Mouse (Mus musculus): ENCODE measurements around the gene Crk. TPM values are rescaled to one million over a fixed set of nuclear protein-coding genes. Genes with fewer than 3 reads are reported as not detected.

Gene Crk
- polyA plus RNA-seq, 1 experiment from 2014 or later: 134 TPM

DNA sequence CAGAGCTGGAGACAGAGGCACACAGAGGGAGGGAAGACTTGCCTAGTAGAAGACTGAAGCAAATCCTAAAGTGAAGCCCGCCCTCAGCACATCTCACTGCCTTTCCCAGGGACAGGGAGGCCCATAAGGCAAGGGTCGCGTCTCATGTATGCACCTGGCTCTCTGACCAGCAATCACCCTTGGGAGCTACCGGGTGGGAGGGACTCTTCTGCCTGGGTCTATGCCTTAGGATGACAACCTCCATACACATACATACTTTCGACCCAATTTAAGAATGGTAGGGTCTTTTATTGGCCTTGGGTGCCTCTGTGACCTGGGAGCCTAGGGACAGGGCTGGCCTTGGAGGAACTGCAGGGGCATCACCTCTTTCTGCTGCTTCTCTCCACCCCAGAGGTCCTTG, 5.6 kb upstream of the Crk start:
- Histone ChIP-seq H3K9me3 (ENCODE audit: control insufficient read depth, low read length) (no peaks in the 10 kb centered on the region), H3K4me2 (ENCODE audit: low read depth) (no peak overlapping the region), H3K9ac (ENCODE audit: low read length) (no peak overlapping the region), H3K27me3 (ENCODE audit: control insufficient read depth, insufficient read depth, low read length) (no peaks in the 10 kb centered on the region), H3K4me1 (ENCODE audit: control insufficient read depth, insufficient read depth, low read length) (no peaks in the 10 kb centered on the region), H3K27ac (ENCODE audit: low read depth, low read length) (no peak overlapping the region), H3K4me3 (ENCODE audit: low read depth, low read length) (no peak overlapping the region), H3K36me3 (ENCODE audit: control insufficient read depth, insufficient read depth, low read length) (0 out of 2 replicates have a peak, but pooled peaks cover 2% of the 10 kb centered on the region)
- ATAC-seq (ENCODE audit: insufficient read depth, low FRiP score, low TSS enrichment): no peak
- no peak for DNase-seq (ENCODE audit: low spot score)
- WGBS: 91% methylated on average over 5 of the region's 5 CpGs

GRCm38 (mm10) chr11:75674875-75675274, 4.2 kb upstream of the Crk start:
- no peak overlapping the region for H3K27ac ChIP-seq (ENCODE audit: low read depth, low read length)
- H3K4me1 ChIP-seq (ENCODE audit: control insufficient read depth, insufficient read depth, low read length): no peaks in the 10 kb centered on the region
- WGBS: 82% methylated on average over 3 of the region's 3 CpGs
- DNase-seq (ENCODE audit: low spot score) (no peak), ATAC-seq (ENCODE audit: insufficient read depth, low FRiP score, low TSS enrichment) (no peak)
- H3K9me3 ChIP-seq (ENCODE audit: control insufficient read depth, low read length): no peaks in the 10 kb centered on the region
- H3K9ac ChIP-seq (ENCODE audit: low read length): no peak overlapping the region
- H3K4me3 ChIP-seq (ENCODE audit: low read depth, low read length): no peak overlapping the region
- H3K36me3 ChIP-seq (ENCODE audit: control insufficient read depth, insufficient read depth, low read length): 0 out of 2 replicates have a peak, but pooled peaks cover 2% of the 10 kb centered on the region
- no peaks in the 10 kb centered on the region for H3K27me3 ChIP-seq (ENCODE audit: control insufficient read depth, insufficient read depth, low read length)
- no peak overlapping the region for H3K4me2 ChIP-seq (ENCODE audit: low read depth)

DNA sequence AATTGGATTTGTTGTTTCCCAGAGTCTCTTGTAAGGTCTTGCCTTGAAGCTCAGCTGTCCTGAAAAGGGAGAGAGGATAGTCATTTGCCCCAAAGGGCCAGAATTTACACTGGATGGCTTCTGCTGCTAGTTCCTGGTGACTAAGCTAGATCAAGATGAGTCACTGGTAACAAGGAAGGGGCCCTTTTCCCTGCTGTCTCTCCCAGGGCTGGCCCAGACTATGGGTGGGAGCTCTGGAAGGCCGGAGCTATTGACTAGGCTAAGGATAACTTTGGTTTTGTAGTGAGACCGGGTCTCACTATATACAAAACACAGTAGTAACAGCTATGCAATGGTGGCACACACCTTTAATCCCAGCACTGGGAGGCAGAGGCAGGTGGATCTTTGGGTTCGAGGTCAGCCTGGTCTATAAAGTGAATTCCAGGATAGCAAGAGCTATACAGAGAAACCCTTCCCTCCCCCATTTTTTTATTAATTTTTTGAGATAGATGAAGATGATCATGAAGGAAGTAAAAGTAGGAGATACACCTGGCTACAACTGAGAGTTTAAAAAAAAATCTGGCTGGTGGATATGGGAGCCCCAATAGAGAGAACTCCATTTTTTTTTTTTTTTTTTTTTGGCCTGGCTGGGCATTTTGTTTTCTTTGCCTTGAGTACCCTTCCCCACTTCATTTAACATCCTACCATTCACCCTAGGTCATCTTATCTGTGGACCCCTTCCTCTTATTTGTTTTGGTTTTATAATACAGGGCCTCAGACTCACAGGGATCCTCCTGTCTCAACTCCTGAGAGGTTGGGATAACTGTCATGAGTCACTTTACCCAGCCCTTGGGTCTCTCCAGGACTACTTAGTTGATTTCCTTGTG, 945 bp upstream of the Crk start:
- H3K4me2 ChIP-seq (ENCODE audit: low read depth): peak overlapping the region; percentile 74
- H3K4me3 ChIP-seq (ENCODE audit: low read depth, low read length): peak overlapping the region; percentile 93
- 96% methylated on average over 3 of the region's 3 CpGs for WGBS
- no peaks in the 10 kb centered on the region for H3K9me3 ChIP-seq (ENCODE audit: control insufficient read depth, low read length)
- H3K9ac ChIP-seq (ENCODE audit: low read length): peak overlapping the region; percentile 41
- no peaks in the 10 kb centered on the region for H3K36me3 ChIP-seq (ENCODE audit: control insufficient read depth, insufficient read depth, low read length)
- H3K4me1 ChIP-seq (ENCODE audit: control insufficient read depth, insufficient read depth, low read length): peaks cover 6% of the 10 kb centered on the region; the same call in 1 of the 2 replicates
- DNase-seq (ENCODE audit: low spot score) (no peak), ATAC-seq (ENCODE audit: insufficient read depth, low FRiP score, low TSS enrichment) (no peak; the same call in 1 of the 2 replicates)
- no peak overlapping the region for H3K27ac ChIP-seq (ENCODE audit: low read depth, low read length)
- H3K27me3 ChIP-seq (ENCODE audit: control insufficient read depth, insufficient read depth, low read length): no peaks in the 10 kb centered on the region

DNA sequence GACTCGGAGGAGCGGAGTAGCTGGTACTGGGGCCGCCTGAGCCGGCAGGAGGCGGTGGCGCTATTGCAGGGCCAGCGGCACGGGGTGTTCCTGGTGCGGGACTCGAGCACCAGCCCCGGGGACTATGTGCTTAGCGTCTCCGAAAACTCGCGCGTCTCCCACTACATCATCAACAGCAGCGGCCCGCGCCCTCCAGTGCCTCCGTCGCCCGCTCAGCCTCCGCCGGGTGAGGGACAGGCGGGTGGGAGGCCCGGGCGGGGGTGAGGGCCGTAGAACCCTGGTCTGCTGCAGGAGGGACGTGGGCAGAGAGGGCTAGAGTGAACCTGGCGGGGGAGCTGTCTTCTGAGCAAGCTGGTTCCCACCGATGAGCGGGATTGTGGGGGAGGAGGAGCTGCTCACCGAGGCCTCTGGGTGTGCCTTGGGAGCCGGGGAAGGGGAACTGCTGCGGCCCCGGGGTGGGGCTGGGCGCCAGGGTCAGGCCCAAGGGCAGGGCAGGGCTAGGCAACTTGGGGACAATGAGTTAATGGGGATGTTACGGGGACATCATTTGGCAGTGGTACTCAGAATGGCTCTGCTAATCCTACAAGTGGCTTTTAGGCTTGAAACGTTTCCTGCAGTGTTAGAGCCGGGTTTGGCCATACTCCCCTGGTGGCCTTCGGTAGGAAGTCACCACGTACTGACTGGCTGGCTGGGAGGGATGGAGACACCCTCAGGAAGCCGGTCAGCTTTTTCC, 546 bp downstream of the Crk start:
- ATAC-seq (ENCODE audit: insufficient read depth, low FRiP score, low TSS enrichment): peak; percentile 81
- Histone ChIP-seq H3K4me3 (ENCODE audit: low read depth, low read length) (peak overlapping the region; percentile 93), H3K9ac (ENCODE audit: low read length) (peak overlapping the region; percentile 95), H3K27me3 (ENCODE audit: control insufficient read depth, insufficient read depth, low read length) (no peaks in the 10 kb centered on the region), H3K4me2 (ENCODE audit: low read depth) (peak overlapping the region; percentile 74), H3K27ac (ENCODE audit: low read depth, low read length) (peak overlapping the region; percentile 80), H3K36me3 (ENCODE audit: control insufficient read depth, insufficient read depth, low read length) (peaks cover 2% of the 10 kb centered on the region), H3K9me3 (ENCODE audit: control insufficient read depth, low read length) (no peaks in the 10 kb centered on the region), H3K4me1 (ENCODE audit: control insufficient read depth, insufficient read depth, low read length) (peaks cover 6% of the 10 kb centered on the region; the same call in 1 of the 2 replicates)
- peak; percentile 54 for DNase-seq (ENCODE audit: low spot score)
- WGBS: under 1% methylated on average over 43 of the region's 43 CpGs

DNA sequence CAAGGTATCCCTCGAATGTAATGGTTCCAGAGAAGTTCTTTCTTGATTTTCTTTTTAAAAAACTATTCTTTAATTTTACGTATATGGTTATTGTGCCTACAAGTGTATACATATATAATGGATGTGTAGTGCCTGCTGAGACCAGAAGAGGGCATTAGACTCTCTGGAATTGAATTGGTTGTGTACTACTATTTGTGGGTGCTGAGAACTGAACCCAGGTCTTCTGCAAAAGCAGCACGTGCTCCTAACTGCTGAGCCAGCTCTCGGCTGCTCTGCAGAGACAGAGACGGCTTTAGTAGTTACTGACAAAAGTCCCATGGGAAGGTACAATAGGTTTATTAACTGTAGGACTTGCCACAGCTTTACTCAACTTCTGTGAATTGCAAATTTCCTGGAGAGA, 5.4 kb downstream of the Crk start:
- no peaks in the 10 kb centered on the region for H3K9me3 ChIP-seq (ENCODE audit: control insufficient read depth, low read length)
- 93% methylated on average over 5 of the region's 5 CpGs for WGBS
- no peaks in the 10 kb centered on the region for H3K27me3 ChIP-seq (ENCODE audit: control insufficient read depth, insufficient read depth, low read length)
- peaks cover 2% of the 10 kb centered on the region for H3K36me3 ChIP-seq (ENCODE audit: control insufficient read depth, insufficient read depth, low read length)
- no peak overlapping the region for H3K9ac ChIP-seq (ENCODE audit: low read length)
- no peak overlapping the region for H3K4me2 ChIP-seq (ENCODE audit: low read depth)
- H3K4me1 ChIP-seq (ENCODE audit: control insufficient read depth, insufficient read depth, low read length): peaks cover 6% of the 10 kb centered on the region; the same call in 1 of the 2 replicates
- no peak for ATAC-seq (ENCODE audit: insufficient read depth, low FRiP score, low TSS enrichment)
- no peak for DNase-seq (ENCODE audit: low spot score)
- no peak overlapping the region for H3K4me3 ChIP-seq (ENCODE audit: low read depth, low read length)
- no peak overlapping the region for H3K27ac ChIP-seq (ENCODE audit: low read depth, low read length)

DNA sequence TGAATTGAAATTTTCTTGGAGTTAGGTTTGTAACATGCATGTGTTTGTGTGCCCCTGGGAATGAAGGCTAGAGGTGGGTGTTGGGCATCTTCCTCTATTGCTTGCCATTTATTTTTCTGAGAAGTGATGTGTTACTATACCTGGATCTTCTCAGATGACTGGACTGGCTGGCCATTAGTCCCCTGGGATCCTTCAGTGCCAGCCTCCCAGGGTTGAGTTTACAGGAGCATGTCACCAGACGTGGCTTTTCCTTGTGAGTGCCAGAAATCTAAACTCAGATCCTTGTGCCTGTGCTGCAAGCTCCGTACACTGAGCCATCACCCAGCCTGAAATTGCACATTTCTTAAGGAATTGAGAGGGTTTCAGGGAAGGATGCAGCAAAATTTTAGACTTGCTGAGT, 5.9 kb downstream of the Crk start:
- H3K9ac ChIP-seq (ENCODE audit: low read length): no peak overlapping the region
- no peak overlapping the region for H3K27ac ChIP-seq (ENCODE audit: low read depth, low read length)
- no peaks in the 10 kb centered on the region for H3K9me3 ChIP-seq (ENCODE audit: control insufficient read depth, low read length)
- H3K4me1 ChIP-seq (ENCODE audit: control insufficient read depth, insufficient read depth, low read length): peaks cover 6% of the 10 kb centered on the region; the same call in 1 of the 2 replicates
- no peak overlapping the region for H3K4me2 ChIP-seq (ENCODE audit: low read depth)
- 92% methylated on average over 2 of the region's 2 CpGs for WGBS
- ATAC-seq (ENCODE audit: insufficient read depth, low FRiP score, low TSS enrichment): no peak
- no peaks in the 10 kb centered on the region for H3K27me3 ChIP-seq (ENCODE audit: control insufficient read depth, insufficient read depth, low read length)
- no peak overlapping the region for H3K4me3 ChIP-seq (ENCODE audit: low read depth, low read length)
- no peak for DNase-seq (ENCODE audit: low spot score)
- H3K36me3 ChIP-seq (ENCODE audit: control insufficient read depth, insufficient read depth, low read length): peaks cover 2% of the 10 kb centered on the region

DNA sequence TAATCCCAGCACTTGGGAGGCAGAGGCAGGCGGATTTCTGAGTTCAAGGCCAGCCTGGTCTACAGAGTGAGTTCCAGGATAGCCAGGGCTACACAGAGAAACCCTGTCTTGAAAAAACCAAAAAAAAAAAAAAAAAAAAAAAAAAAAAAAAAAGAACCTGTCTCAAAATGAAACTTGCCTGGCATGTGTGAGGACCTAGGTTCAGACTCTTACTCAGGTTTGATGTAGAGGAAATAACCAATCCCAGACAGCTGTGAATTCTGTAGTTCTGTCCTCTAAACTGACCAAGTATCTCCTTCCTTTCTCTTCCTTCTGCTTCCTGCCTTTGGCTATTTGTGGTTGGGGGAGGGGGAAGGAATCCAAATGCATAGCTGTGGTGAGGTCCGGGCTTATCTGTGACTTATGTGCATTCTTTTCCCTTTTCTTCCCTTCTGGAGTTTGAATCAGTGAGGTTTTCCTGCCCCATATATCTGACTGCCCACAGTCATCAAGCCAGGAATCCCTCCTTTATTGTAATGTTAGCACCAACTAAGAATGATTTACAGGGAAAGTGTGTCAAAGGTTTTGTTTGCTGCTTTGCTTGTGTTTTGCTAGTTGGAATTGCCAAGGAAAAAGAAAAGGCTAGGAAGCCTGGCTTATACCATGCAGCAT, 8.4 kb downstream of the Crk start:
- Histone ChIP-seq H3K9me3 (ENCODE audit: control insufficient read depth, low read length) (no peaks in the 10 kb centered on the region), H3K4me2 (ENCODE audit: low read depth) (no peak overlapping the region), H3K4me1 (ENCODE audit: control insufficient read depth, insufficient read depth, low read length) (no peaks in the 10 kb centered on the region), H3K27ac (ENCODE audit: low read depth, low read length) (no peak overlapping the region), H3K9ac (ENCODE audit: low read length) (no peak overlapping the region), H3K36me3 (ENCODE audit: control insufficient read depth, insufficient read depth, low read length) (peaks cover 4% of the 10 kb centered on the region), H3K27me3 (ENCODE audit: control insufficient read depth, insufficient read depth, low read length) (no peaks in the 10 kb centered on the region), H3K4me3 (ENCODE audit: low read depth, low read length) (no peak overlapping the region)
- DNase-seq (ENCODE audit: low spot score) (no peak), ATAC-seq (ENCODE audit: insufficient read depth, low FRiP score, low TSS enrichment) (no peak)
- 90% methylated on average over 2 of the region's 2 CpGs for WGBS

GRCm38 (mm10) chr11:75688132-75688531, 9.1 kb downstream of the Crk start:
- Histone ChIP-seq H3K9ac (ENCODE audit: low read length) (no peak overlapping the region), H3K4me3 (ENCODE audit: low read depth, low read length) (no peak overlapping the region), H3K27me3 (ENCODE audit: control insufficient read depth, insufficient read depth, low read length) (no peaks in the 10 kb centered on the region), H3K4me2 (ENCODE audit: low read depth) (no peak overlapping the region), H3K9me3 (ENCODE audit: control insufficient read depth, low read length) (no peaks in the 10 kb centered on the region), H3K36me3 (ENCODE audit: control insufficient read depth, insufficient read depth, low read length) (peaks cover 5% of the 10 kb centered on the region), H3K4me1 (ENCODE audit: control insufficient read depth, insufficient read depth, low read length) (no peaks in the 10 kb centered on the region), H3K27ac (ENCODE audit: low read depth, low read length) (no peak overlapping the region)
- 96% methylated on average over 2 of the region's 2 CpGs for WGBS
- DNase-seq (ENCODE audit: low spot score) (no peak), ATAC-seq (ENCODE audit: insufficient read depth, low FRiP score, low TSS enrichment) (no peak)
